Mouse (Mus musculus) midbrain, embryonic 11.5 days (tissue): ENCODE data around the gene Cyp1b1. TPM values are rescaled to one million over a fixed set of nuclear protein-coding genes. Genes with fewer than 3 reads are reported as not detected.

Experiments used
- ATAC-seq: fragments of 200-750 bp; cut with Nextera tagmentation; 2 replicates; pipeline ENCODE4 v1.8.0; 2017; ENCODE audit warnings: moderate TSS enrichment, moderate library complexity; ENCODE audit not compliant: low FRiP score
- DNase-seq: peaks from one replicate; pipeline ENCODE4 v3.0.0; 2015; ENCODE audit warnings: low spot score; ENCODE audit errors: missing footprints
- H3K27ac ChIP-seq: fragments of 300-500 bp; sonication (generic); 2 replicates; pipeline ENCODE4 v1.5.1; 2014; ENCODE audit warnings: low read depth, low read length
- H3K27me3 ChIP-seq: fragments of 300-500 bp; sonication (generic); 2 replicates; pipeline ENCODE4 v1.6.1; 2014; ENCODE audit warnings: mild to moderate bottlenecking, low read length, moderate library complexity, mixed read lengths; ENCODE audit not compliant: control insufficient read depth, insufficient read depth
- H3K36me3 ChIP-seq: fragments of 300-500 bp; sonication (generic); 2 replicates; pipeline ENCODE4 v1.6.1; 2014; ENCODE audit warnings: mild to moderate bottlenecking, low read length, moderate library complexity, mixed read lengths; ENCODE audit not compliant: control insufficient read depth, insufficient read depth
- H3K4me1 ChIP-seq: fragments of 300-500 bp; sonication (generic); 2 replicates; pipeline ENCODE4 v1.6.1; 2014; ENCODE audit warnings: low read length; ENCODE audit not compliant: control insufficient read depth, insufficient read depth
- H3K4me2 ChIP-seq: fragments of 300-500 bp; sonication (generic); 2 replicates; pipeline ENCODE4 v1.6.1; 2014; ENCODE audit warnings: mild to moderate bottlenecking, moderate library complexity
- H3K4me3 ChIP-seq: fragments of 300-500 bp; sonication (generic); 2 replicates; pipeline ENCODE4 v1.5.1; 2014; ENCODE audit warnings: low read depth, low read length
- H3K9ac ChIP-seq: fragments of 300-500 bp; sonication (generic); 2 replicates; pipeline ENCODE4 v1.6.1; 2014; ENCODE audit warnings: low read length
- H3K9me3 ChIP-seq: fragments of 300-500 bp; sonication (generic); 2 replicates; pipeline ENCODE4 v1.6.1; 2016; ENCODE audit warnings: low read length; ENCODE audit not compliant: control insufficient read depth
- WGBS: fragments of 180-500 bp; shearing (Covaris S2); extraction: QIAGEN DNeasy Blood & Tissue Kit; methylation state at CpG from one replicate; pipeline ENCODE4 v1.1.7; 2014; 5-methylcytosine and 5-hydroxymethylcytosine counted together
- polyA plus RNA-seq: library from polyadenylated mRNA; unstranded; fragments of >200 nt; fragmentation: Nextera tagmentation; extraction: Ambion mirVana; gene quantifications from 2 replicates; pipeline ENCODE4 v1.2.1, GENCODE M21; 2014

Cyp1b1 gene
- polyA plus RNA-seq, 1 experiment from 2014 or later = 1.9 TPM

- Histone ChIP-seq H3K4me1 (no peaks in the 10 kb centered on the region), H3K9ac (no peak overlapping the region), H3K27ac (no peak overlapping the region), H3K4me3 (no peak overlapping the region), H3K36me3 (no peaks in the 10 kb centered on the region), H3K9me3 (no peaks in the 10 kb centered on the region), H3K4me2 (no peak overlapping the region), H3K27me3 (no peaks in the 10 kb centered on the region)
- 23% methylated on average over 3 of the region's 3 CpGs for whole genome bisulfite sequencing
- ATAC-seq = 0 out of 2 replicates have a peak, but pooled peaks have one; percentile 27
- peak; percentile 92 for DNase-seq
Measured at GRCm38 (mm10) chr17:79663393-79664105, 51.3 kb downstream of the Cyp1b1 start.

- Histone ChIP-seq H3K9me3 (no peaks in the 10 kb centered on the region), H3K36me3 (no peaks in the 10 kb centered on the region), H3K4me1 (no peaks in the 10 kb centered on the region), H3K27me3 (no peaks in the 10 kb centered on the region), H3K4me2 (no peak overlapping the region), H3K4me3 (no peak overlapping the region), H3K9ac (no peak overlapping the region), H3K27ac (no peak overlapping the region)
- 87% methylated on average over 9 of the region's 9 CpGs for WGBS
- ATAC-seq (no peak), DNase-seq (peak; percentile 35)
Measured at GRCm38 (mm10) chr17:79661848-79662247, 53.0 kb downstream of the Cyp1b1 start.

GRCm38 (mm10) chr17:79661387-79661786, 53.5 kb downstream of the Cyp1b1 start:
- no peaks in the 10 kb centered on the region for H3K27me3 ChIP-seq
- 0 out of 2 replicates have a peak, but pooled peaks have one; percentile 22 for ATAC-seq
- 44% methylated on average over 7 of the region's 7 CpGs for WGBS
- H3K9ac ChIP-seq = no peak overlapping the region
- no peaks in the 10 kb centered on the region for H3K9me3 ChIP-seq
- H3K27ac ChIP-seq = no peak overlapping the region
- no peak overlapping the region for H3K4me3 ChIP-seq
- no peak overlapping the region for H3K4me2 ChIP-seq
- DNase-seq = peak; percentile 92
- H3K36me3 ChIP-seq = no peaks in the 10 kb centered on the region
- H3K4me1 ChIP-seq = no peaks in the 10 kb centered on the region

DNA sequence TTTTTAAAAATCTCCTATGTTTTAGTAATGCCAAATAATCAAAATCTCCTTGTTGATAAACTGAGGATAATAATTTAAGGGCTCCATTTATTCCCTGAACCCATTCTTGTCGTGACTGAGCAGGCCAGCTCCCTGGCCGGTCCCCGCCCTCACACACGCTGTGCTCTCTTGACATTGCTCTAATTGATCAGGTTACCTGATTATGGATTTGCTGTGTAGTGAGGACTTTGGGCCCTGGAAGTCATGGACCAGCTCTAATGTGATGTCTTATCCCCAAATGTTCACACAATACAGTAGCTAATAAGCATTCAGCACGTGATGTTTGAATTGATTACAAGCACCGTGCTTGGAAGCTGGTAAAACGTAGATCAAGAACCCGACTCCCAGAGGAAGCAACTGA, 56.0 kb downstream of the Cyp1b1 start:
- ATAC-seq = peak; percentile 62; the same call in 1 of the 2 replicates

DNA sequence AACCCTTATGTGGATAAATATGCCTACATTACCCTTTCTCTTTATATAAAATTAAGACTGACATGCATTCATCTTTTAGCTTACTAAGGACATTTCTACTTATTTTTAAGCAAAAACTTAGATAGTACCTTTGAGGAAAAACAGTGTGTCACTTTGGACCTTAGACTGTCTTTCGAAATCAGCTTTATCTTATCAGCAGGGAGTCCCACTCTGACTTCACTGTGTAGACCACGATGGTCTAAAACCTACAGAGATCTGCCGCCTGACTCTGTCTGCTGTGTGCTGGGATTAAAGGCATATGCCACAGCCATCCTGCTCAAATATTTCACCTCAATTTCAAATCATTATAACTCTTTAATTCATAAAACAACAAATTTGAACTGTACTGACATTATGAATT, 56.4 kb downstream of the Cyp1b1 start:
- no peak overlapping the region for H3K4me3 ChIP-seq
- no peaks in the 10 kb centered on the region for H3K27me3 ChIP-seq
- H3K9me3 ChIP-seq = no peaks in the 10 kb centered on the region
- no peak for ATAC-seq
- H3K4me2 ChIP-seq = no peak overlapping the region
- H3K9ac ChIP-seq = no peak overlapping the region
- no peaks in the 10 kb centered on the region for H3K36me3 ChIP-seq
- DNase-seq = no peak
- 58% methylated on average over 3 of the region's 3 CpGs for WGBS
- no peaks in the 10 kb centered on the region for H3K4me1 ChIP-seq
- H3K27ac ChIP-seq = no peak overlapping the region

More for the DNA sequence above, 56.0 kb downstream of the Cyp1b1 start:
- Histone ChIP-seq H3K4me3 (no peak overlapping the region), H3K4me1 (no peaks in the 10 kb centered on the region), H3K9me3 (no peaks in the 10 kb centered on the region), H3K36me3 (no peaks in the 10 kb centered on the region), H3K27me3 (no peaks in the 10 kb centered on the region), H3K9ac (no peak overlapping the region), H3K27ac (no peak overlapping the region), H3K4me2 (no peak overlapping the region)
- WGBS = 80% methylated on average over 8 of the region's 8 CpGs
- DNase-seq = no peak

- DNase-seq = no peak
- 76% methylated on average over 9 of the region's 9 CpGs for WGBS
- H3K27me3 ChIP-seq = no peaks in the 10 kb centered on the region
Measured at GRCm38 (mm10) chr17:79657785-79658184, 57.1 kb downstream of the Cyp1b1 start.

DNA sequence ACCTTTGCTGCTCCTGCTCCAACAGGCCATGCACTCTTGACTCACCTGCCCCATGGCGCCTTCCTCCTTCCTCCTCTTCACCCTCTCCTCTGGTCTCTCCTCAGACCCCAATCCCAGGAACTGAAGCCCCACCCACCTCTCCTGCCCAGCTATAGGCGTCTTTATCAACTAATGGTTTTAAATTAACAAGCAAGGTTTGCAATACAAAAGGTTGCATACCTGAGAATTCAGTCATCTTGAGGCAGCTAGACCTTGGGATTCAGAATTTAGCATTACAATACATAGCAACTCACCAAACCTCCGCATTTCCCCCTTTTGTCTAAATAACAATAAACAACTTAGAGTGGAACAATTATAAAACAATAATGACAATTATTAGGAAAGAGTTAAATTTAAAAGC, 60.7 kb downstream of the Cyp1b1 start:
- DNase-seq = no peak
- Histone ChIP-seq H3K9ac (no peak overlapping the region), H3K9me3 (no peaks in the 10 kb centered on the region), H3K27ac (no peak overlapping the region), H3K4me3 (no peak overlapping the region), H3K36me3 (no peaks in the 10 kb centered on the region), H3K4me1 (no peaks in the 10 kb centered on the region), H3K27me3 (no peaks in the 10 kb centered on the region), H3K4me2 (no peak overlapping the region)
- no peak for ATAC-seq
- 55% methylated on average over 3 of the region's 3 CpGs for WGBS

More at GRCm38 (mm10) chr17:79657785-79658184, 57.1 kb downstream of the Cyp1b1 start:
- Histone ChIP-seq H3K36me3 (no peaks in the 10 kb centered on the region), H3K9ac (no peak overlapping the region), H3K9me3 (no peaks in the 10 kb centered on the region), H3K4me2 (no peak overlapping the region), H3K27ac (no peak overlapping the region), H3K4me1 (no peaks in the 10 kb centered on the region), H3K4me3 (no peak overlapping the region)
- no peak for ATAC-seq

DNA sequence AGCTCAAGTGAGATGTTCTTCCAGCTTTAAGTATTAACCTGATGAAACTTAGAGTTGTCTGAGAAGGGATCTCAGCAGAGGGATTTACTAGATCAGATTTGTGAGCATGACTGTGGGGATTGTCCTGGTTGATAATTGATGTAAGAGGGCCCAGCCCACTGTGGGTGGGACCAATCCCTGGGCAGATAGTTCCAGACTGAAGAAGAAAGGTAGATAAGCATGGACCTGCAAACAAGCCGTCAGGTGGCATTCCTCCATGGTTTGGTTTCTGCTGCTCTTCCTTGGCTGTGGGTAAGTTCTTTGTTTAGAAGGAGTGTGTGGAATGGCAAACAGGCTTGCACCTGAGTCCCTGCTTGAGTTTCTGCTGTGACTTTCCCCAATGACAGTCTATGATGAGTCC, 61.7 kb downstream of the Cyp1b1 start:
- H3K9ac ChIP-seq = no peak overlapping the region
- 92% methylated on average over 1 of the region's 1 CpGs for WGBS
- DNase-seq = peak; percentile 65
- no peak for ATAC-seq
- no peak overlapping the region for H3K27ac ChIP-seq
- no peak overlapping the region for H3K4me3 ChIP-seq
- no peaks in the 10 kb centered on the region for H3K36me3 ChIP-seq
- no peaks in the 10 kb centered on the region for H3K4me1 ChIP-seq
- no peaks in the 10 kb centered on the region for H3K27me3 ChIP-seq
- no peaks in the 10 kb centered on the region for H3K9me3 ChIP-seq
- H3K4me2 ChIP-seq = no peak overlapping the region
